ENCODE assay signal across 34 mouse cellular contexts in the genomic region with DNA sequence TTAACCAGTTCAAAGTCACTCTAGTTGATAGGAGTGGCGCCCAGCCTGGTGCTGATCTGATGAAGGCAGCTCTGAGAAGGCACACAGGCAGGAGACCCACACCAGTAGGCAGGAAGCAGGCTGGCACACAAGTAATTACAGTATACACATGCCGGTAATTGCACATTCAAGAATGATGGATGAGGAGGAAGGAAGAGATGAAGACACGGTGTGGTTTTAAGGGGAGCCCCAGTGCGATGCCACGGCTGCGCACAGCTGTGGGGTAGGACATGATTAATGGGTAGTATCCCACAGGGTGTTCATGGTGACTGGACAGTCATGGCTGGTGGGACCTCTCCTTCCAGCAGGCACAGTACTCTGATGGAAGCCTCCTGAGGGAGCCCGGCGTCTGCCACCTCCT. TPM values are rescaled to one million over a fixed set of nuclear protein-coding genes. Genes with fewer than 3 reads are reported as not detected.
DNase-seq lines count a peak whose midpoint lies in the region; ATAC-seq and TF ChIP-seq lines count a peak whose summit lies in the region.
"Had no signal": no experiment of that assay in that cellular context is flagged by ENCODE, and none has a peak within 500 bp of the region (broad histone marks: within the 10 kb centered on the region; RNA-seq: fewer than 3 reads in every experiment).

No protein-coding gene starts in this region.

- no peaks in the 10 kb centered on the region for H3K36me3 ChIP-seq in liver, embryonic 12.5 days
- H3K36me3 ChIP-seq in liver, embryonic 11.5 days (ENCODE audit: control insufficient read depth, insufficient read depth, low read length), result no peaks in the 10 kb centered on the region
- no peaks in the 10 kb centered on the region for H3K36me3 ChIP-seq in hindbrain, embryonic 13.5 days
- no peaks in the 10 kb centered on the region for H3K36me3 ChIP-seq in forebrain, embryonic 10.5 days (replicated peaks)
- H3K36me3 ChIP-seq: forebrain, embryonic 12.5 days; midbrain, embryonic 12.5 days; neural tube, embryonic 12.5 days had no signal

- ATAC-seq in liver, embryonic 12.5 days, result 0 out of 2 replicates have a peak, but pooled peaks have one; percentile 15
- ATAC-seq in liver, embryonic 11.5 days (replicated peaks; ENCODE audit: low FRiP score), result no peak
- ATAC-seq in hindbrain, embryonic 13.5 days (ENCODE audit: low FRiP score), result peak; percentile 66; the same call in 1 of the 2 replicates
- peak; percentile 87 for ATAC-seq in megakaryocyte progenitor cell, adult 5-6 weeks (replicated peaks; ENCODE audit: poor library complexity)
- ATAC-seq: forebrain, postnatal 0 days; intestine, embryonic 15.5 days; liver, postnatal 0 days had no signal

- H3K4me3 ChIP-seq in liver, embryonic 12.5 days, result no peak overlapping the region
- no peak overlapping the region for H3K4me3 ChIP-seq in liver, embryonic 11.5 days (ENCODE audit: low read depth, low read length)
- H3K4me3 ChIP-seq in bone marrow, adult 2 months (replicated peaks; ENCODE audit: control insufficient read depth, low read depth, low read length), result no peak overlapping the region
- no peak overlapping the region for H3K4me3 ChIP-seq in hindbrain, embryonic 13.5 days
- no peak overlapping the region for H3K4me3 ChIP-seq in forebrain, embryonic 10.5 days
- H3K4me3 ChIP-seq: embryonic facial prominence, embryonic 13.5 days; erythroblast, embryonic 14.5 days; forebrain, embryonic 12.5 days; intestine, embryonic 15.5 days; limb, embryonic 12.5 days; megakaryocyte, embryonic 14.5 days; midbrain, embryonic 12.5 days; myocyte; neural tube, embryonic 12.5 days had no signal

- no peaks in the 10 kb centered on the region for H3K4me1 ChIP-seq in liver, embryonic 12.5 days
- H3K4me1 ChIP-seq in liver, embryonic 11.5 days (replicated peaks; ENCODE audit: control insufficient read depth, insufficient read depth, low read length), result no peaks in the 10 kb centered on the region
- H3K4me1 ChIP-seq in bone marrow, adult 2 months (ENCODE audit: control insufficient read depth, insufficient read depth, low read length), result peaks cover 5% of the 10 kb centered on the region
- peaks cover 24% of the 10 kb centered on the region for H3K4me1 ChIP-seq in hindbrain, embryonic 13.5 days (replicated peaks)
- H3K4me1 ChIP-seq in forebrain, embryonic 10.5 days, result no peaks in the 10 kb centered on the region
- H3K4me1 ChIP-seq: embryonic facial prominence, embryonic 13.5 days; intestine, embryonic 15.5 days; limb, embryonic 12.5 days had no signal

- no peaks in the 10 kb centered on the region for H3K9me3 ChIP-seq in liver, embryonic 12.5 days (replicated peaks)
- no peaks in the 10 kb centered on the region for H3K9me3 ChIP-seq in liver, embryonic 11.5 days (ENCODE audit: control insufficient read depth, low read length)
- no peaks in the 10 kb centered on the region for H3K9me3 ChIP-seq in hindbrain, embryonic 13.5 days
- H3K9me3 ChIP-seq in forebrain, embryonic 10.5 days, result no peaks in the 10 kb centered on the region
- H3K9me3 ChIP-seq: embryonic facial prominence, embryonic 13.5 days; forebrain, embryonic 12.5 days; intestine, embryonic 15.5 days; limb, embryonic 12.5 days; megakaryocyte, embryonic 14.5 days; midbrain, embryonic 12.5 days; neural tube, embryonic 12.5 days had no signal

- 35% methylated on average over 8 of the region's 8 CpGs for WGBS in liver, embryonic 12.5 days (ENCODE audit: insufficient replicate concordance)
- WGBS in liver, embryonic 11.5 days, result 51% methylated on average over 8 of the region's 8 CpGs
- WGBS in bone marrow, adult 2 months, result 7% methylated on average over 8 of the region's 8 CpGs
- 56% methylated on average over 8 of the region's 8 CpGs for WGBS in hindbrain, embryonic 13.5 days
- WGBS in forebrain, embryonic 10.5 days, result 97% methylated on average over 8 of the region's 8 CpGs

- no peak for TF ChIP-seq POLR2A in bone marrow, adult 2 months (IDR thresholded peaks at IDR 0.05; ENCODE audit: borderline replicate concordance, control insufficient read depth, low read depth, low read length)

- DNase-seq in liver, embryonic 11.5 days (ENCODE audit: low spot score), result no peak
- no peak for DNase-seq in layer of hippocampus, postnatal 25 days (ENCODE audit: extremely low spot score in 1 of 2, low spot score in 1 of 2)
- no peak for DNase-seq in forebrain, embryonic 10.5 days (ENCODE audit: extremely low spot score, low spot score)
- no peak for DNase-seq in MN1 (ENCODE audit: low spot score)
- DNase-seq: adrenal gland, adult 8-10 months; cerebellum, adult 8-10 months; cerebellum, postnatal 25 days; forebrain, postnatal 0 days; gastrocnemius, postnatal 25 days; heart, adult 18-20 months; heart, postnatal 36 days; kidney, adult 8-10 months; kidney, postnatal 4 days; liver, postnatal 0 days; lung, postnatal 14 days; right cerebral cortex, postnatal 4 days had no signal

- TF ChIP-seq CTCF in bone marrow, adult 2 months (IDR thresholded peaks at IDR 0.05; ENCODE audit: control insufficient read depth, insufficient read depth, low read length), result no peak

- no peaks in the 10 kb centered on the region; the same call in 1 of the 2 replicates for H3K27me3 ChIP-seq in liver, embryonic 12.5 days (replicated peaks)
- H3K27me3 ChIP-seq in liver, embryonic 11.5 days (replicated peaks; ENCODE audit: control insufficient read depth, insufficient read depth, low read length), result no peaks in the 10 kb centered on the region
- peaks cover 87% of the 10 kb centered on the region for H3K27me3 ChIP-seq in hindbrain, embryonic 13.5 days
- H3K27me3 ChIP-seq in forebrain, embryonic 10.5 days (ENCODE audit: poor library complexity, severe bottlenecking), result peaks cover 80% of the 10 kb centered on the region
- H3K27me3 ChIP-seq: CH12.LX; embryonic facial prominence, embryonic 13.5 days; intestine, embryonic 15.5 days; limb, embryonic 12.5 days; megakaryocyte, embryonic 14.5 days had no signal

- no peak overlapping the region for H3K9ac ChIP-seq in liver, embryonic 12.5 days
- no peak overlapping the region for H3K9ac ChIP-seq in liver, embryonic 11.5 days (ENCODE audit: low read depth, low read length)
- no peak overlapping the region for H3K9ac ChIP-seq in hindbrain, embryonic 13.5 days
- H3K9ac ChIP-seq: embryonic facial prominence, embryonic 13.5 days; forebrain, embryonic 12.5 days; forebrain, postnatal 0 days; intestine, embryonic 15.5 days; limb, embryonic 12.5 days; liver, postnatal 0 days; midbrain, embryonic 12.5 days; neural tube, embryonic 12.5 days had no signal

- no peak overlapping the region for H3K27ac ChIP-seq in liver, embryonic 12.5 days
- H3K27ac ChIP-seq in liver, embryonic 11.5 days (ENCODE audit: low read depth, low read length), result no peak overlapping the region
- peak overlapping the region; percentile 52 for H3K27ac ChIP-seq in bone marrow, adult 2 months (ENCODE audit: control insufficient read depth, insufficient read depth, low read depth, low read length, poor library complexity)
- no peak overlapping the region for H3K27ac ChIP-seq in hindbrain, embryonic 13.5 days
- H3K27ac ChIP-seq in forebrain, embryonic 10.5 days, result no peak overlapping the region
- H3K27ac ChIP-seq: embryonic facial prominence, embryonic 13.5 days; forebrain, embryonic 12.5 days; intestine, embryonic 15.5 days; kidney, postnatal 0 days; limb, embryonic 12.5 days; midbrain, embryonic 12.5 days; neural tube, embryonic 12.5 days had no signal

- no peak overlapping the region for H3K4me2 ChIP-seq in liver, embryonic 12.5 days
- H3K4me2 ChIP-seq in liver, embryonic 11.5 days, result no peak overlapping the region
- no peak overlapping the region for H3K4me2 ChIP-seq in hindbrain, embryonic 13.5 days
- H3K4me2 ChIP-seq: embryonic facial prominence, embryonic 13.5 days; forebrain, embryonic 12.5 days; heart, embryonic 11.5 days; intestine, embryonic 15.5 days; limb, embryonic 12.5 days; midbrain, embryonic 12.5 days; neural tube, embryonic 12.5 days had no signal

RNA-seq across cellular contexts. Expression of gene Nkx6-2, which starts 16.1 kb away (rescaled TPM):
- 0.43 TPM in 1 of 2 replicates, not detected in the other for polyA plus RNA-seq in liver, embryonic 12.5 days (2016; fragmentation: Nextera tagmentation; extraction: Ambion mirVana)
- 0.32 and 0.56 TPM in 2 replicates for polyA plus RNA-seq in liver, embryonic 11.5 days (2014; fragmentation: Nextera tagmentation; extraction: Ambion mirVana)
- polyA plus RNA-seq in bone marrow, adult 2 months (2011; ENCODE audit: insufficient read depth, insufficient read length, low replicate concordance, missing spikeins), result not detected in 2 replicates
- 11.3 and 14.9 TPM in 2 replicates for polyA plus RNA-seq in hindbrain, embryonic 13.5 days (2015; fragmentation: Nextera tagmentation; extraction: Ambion mirVana)
- total RNA-seq in megakaryocyte progenitor cell, adult 5-6 weeks (2015), result not detected in 2 replicates
- not detected in 2 replicates for total RNA-seq in megakaryocyte progenitor cell, adult 5-6 weeks (2017)
- 10 to 100 TPM; 11.2 to 14.6 TPM for total RNA-seq in layer of hippocampus, postnatal 25 days (2021)
- polyA plus RNA-seq in forebrain, embryonic 10.5 days (2016; fragmentation: Nextera tagmentation; extraction: Ambion mirVana), result 2.0 and 5.5 TPM in 2 replicates
- total RNA-seq: adrenal gland, postnatal 4 days; CH12.LX; gastrocnemius, postnatal 25 days; heart, postnatal 36 days; liver, adult 2 months had no signal
- polyA plus RNA-seq: embryonic facial prominence, embryonic 13.5 days; erythroblast, embryonic 14.5 days; limb, embryonic 12.5 days; liver, adult 2 months; liver, postnatal 0 days; myocyte had no signal
